Mouse (Mus musculus): ENCODE data around the gene Lrp6. TPM values are rescaled to one million over a fixed set of nuclear protein-coding genes. Genes with fewer than 3 reads are reported as not detected.

Lrp6 gene
- polyA plus RNA-seq, 1 experiment: 17.1 TPM

DNA sequence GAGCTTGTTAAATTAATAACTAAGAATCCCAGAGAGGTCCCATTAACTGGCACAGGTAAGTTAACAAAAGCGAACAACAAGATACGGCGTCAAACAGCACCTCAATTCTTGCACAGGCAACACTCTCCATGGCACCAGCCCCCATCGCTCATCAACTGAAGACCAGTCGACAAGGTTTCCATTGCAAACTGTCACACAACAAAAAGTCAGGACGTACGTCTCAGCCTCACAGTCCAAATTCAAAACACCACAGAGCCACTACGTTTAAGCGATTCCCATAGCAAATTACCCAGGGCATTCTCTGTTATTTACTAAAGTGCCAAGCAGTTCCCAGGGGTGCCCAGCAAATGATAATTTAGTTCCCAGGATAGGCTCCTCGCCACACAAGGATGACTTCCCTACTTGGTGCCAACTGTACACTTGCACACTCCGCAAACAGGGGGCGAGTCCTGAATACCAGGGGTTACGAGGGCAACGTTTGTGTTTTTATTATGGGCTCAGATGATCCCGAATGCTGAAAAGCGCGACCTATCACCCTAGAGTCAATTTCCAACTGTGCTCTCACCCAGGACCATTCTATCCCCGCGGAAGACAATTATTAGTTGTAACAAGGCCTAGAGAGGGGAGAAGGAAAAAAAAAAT is 1.0 kb downstream of the Lrp6 start:
- WGBS: 5% methylated on average over 19 of the region's 19 CpGs
- H3K4me3 ChIP-seq (replicated peaks; ENCODE audit: control insufficient read depth, low read depth, low read length): peak overlapping the region; percentile 57
- TF ChIP-seq POLR2A (IDR thresholded peaks at IDR 0.05; ENCODE audit: borderline replicate concordance, control insufficient read depth, low read depth, low read length): no peak
- TF ChIP-seq CTCF (IDR thresholded peaks at IDR 0.05; ENCODE audit: control insufficient read depth, insufficient read depth, low read length): no peak
- no peak overlapping the region for H3K27ac ChIP-seq (ENCODE audit: control insufficient read depth, insufficient read depth, low read depth, low read length, poor library complexity)
- H3K4me1 ChIP-seq (ENCODE audit: control insufficient read depth, insufficient read depth, low read length): no peaks in the 10 kb centered on the region

- WGBS: 69% methylated on average over 2 of the region's 2 CpGs
- Histone ChIP-seq H3K27ac (ENCODE audit: control insufficient read depth, insufficient read depth, low read depth, low read length, poor library complexity) (no peak overlapping the region), H3K4me3 (replicated peaks; ENCODE audit: control insufficient read depth, low read depth, low read length) (no peak overlapping the region), H3K4me1 (ENCODE audit: control insufficient read depth, insufficient read depth, low read length) (no peaks in the 10 kb centered on the region)
- TF ChIP-seq CTCF (IDR thresholded peaks at IDR 0.05; ENCODE audit: control insufficient read depth, insufficient read depth, low read length): no peak
- TF ChIP-seq POLR2A (IDR thresholded peaks at IDR 0.05; ENCODE audit: borderline replicate concordance, control insufficient read depth, low read depth, low read length): no peak
Measured at GRCm38 (mm10) chr6:134564539-134564938, 2.2 kb downstream of the Lrp6 start.

DNA sequence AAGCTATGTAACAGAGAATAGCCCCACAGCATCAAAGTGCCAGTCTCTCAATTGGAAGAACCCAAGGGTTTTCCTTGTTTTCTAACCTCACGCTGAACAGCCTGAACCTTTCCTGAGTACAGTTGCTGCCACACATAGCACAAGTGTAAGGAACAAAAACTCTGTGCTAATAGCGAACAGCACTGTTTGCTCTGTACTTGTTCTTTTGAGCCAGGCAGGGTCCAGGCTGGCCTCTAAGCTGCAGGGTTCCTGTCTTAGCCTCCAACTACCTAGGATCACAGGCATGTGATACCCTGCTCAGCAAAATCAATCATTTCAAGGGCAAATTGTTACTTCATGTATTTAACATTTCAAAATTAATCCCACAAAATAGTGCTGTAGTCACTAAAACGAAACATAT is 7.1 kb downstream of the Lrp6 start:
- TF ChIP-seq POLR2A (IDR thresholded peaks at IDR 0.05; ENCODE audit: borderline replicate concordance, control insufficient read depth, low read depth, low read length) (no peak), CTCF (IDR thresholded peaks at IDR 0.05; ENCODE audit: control insufficient read depth, insufficient read depth, low read length) (no peak)
- no peak overlapping the region for H3K27ac ChIP-seq (ENCODE audit: control insufficient read depth, insufficient read depth, low read depth, low read length, poor library complexity)
- H3K4me3 ChIP-seq (replicated peaks; ENCODE audit: control insufficient read depth, low read depth, low read length): no peak overlapping the region
- WGBS: 79% methylated on average over 3 of the region's 3 CpGs
- H3K4me1 ChIP-seq (ENCODE audit: control insufficient read depth, insufficient read depth, low read length): peaks cover 2% of the 10 kb centered on the region

DNA sequence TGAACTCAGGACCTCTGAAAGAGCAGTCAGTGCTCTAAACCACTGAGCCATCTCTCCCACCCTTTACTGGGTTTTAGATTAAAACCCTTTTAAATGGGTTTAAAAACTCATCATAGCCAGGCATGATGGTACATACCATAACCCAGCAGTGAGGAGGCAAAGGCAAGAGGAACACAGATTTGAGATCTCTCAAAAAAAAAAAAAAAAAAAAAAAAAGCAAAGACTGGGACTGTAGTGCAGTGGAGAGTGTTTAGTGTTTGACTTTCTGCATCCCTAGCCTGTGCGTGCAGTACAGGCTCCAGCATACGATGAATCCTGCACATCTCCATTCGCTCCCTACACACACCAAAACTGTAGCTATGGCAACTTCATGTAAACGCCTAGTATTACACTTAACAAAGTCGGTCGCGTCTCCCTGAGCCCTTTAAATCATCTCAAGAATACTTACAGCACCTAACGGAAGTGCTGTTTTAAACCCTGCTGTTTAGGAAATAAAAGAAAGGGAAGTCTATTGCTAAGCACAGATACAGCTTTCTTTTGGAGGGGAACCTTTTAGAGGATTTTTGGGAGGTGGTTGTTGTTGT is 8.1 kb downstream of the Lrp6 start:
- Histone ChIP-seq H3K4me1 (ENCODE audit: control insufficient read depth, insufficient read depth, low read length) (peaks cover 2% of the 10 kb centered on the region), H3K27ac (ENCODE audit: control insufficient read depth, insufficient read depth, low read depth, low read length, poor library complexity) (no peak overlapping the region), H3K4me3 (replicated peaks; ENCODE audit: control insufficient read depth, low read depth, low read length) (no peak overlapping the region)
- 6% methylated on average over 8 of the region's 8 CpGs for WGBS
- TF ChIP-seq CTCF (IDR thresholded peaks at IDR 0.05; ENCODE audit: control insufficient read depth, insufficient read depth, low read length): no peak
- TF ChIP-seq POLR2A (IDR thresholded peaks at IDR 0.05; ENCODE audit: borderline replicate concordance, control insufficient read depth, low read depth, low read length): no peak

GRCm38 (mm10) chr6:134557043-134557442 is 9.7 kb downstream of the Lrp6 start:
- TF ChIP-seq POLR2A (IDR thresholded peaks at IDR 0.05; ENCODE audit: borderline replicate concordance, control insufficient read depth, low read depth, low read length) (no peak), CTCF (IDR thresholded peaks at IDR 0.05; ENCODE audit: control insufficient read depth, insufficient read depth, low read length) (no peak)
- Histone ChIP-seq H3K4me3 (replicated peaks; ENCODE audit: control insufficient read depth, low read depth, low read length) (no peak overlapping the region), H3K27ac (ENCODE audit: control insufficient read depth, insufficient read depth, low read depth, low read length, poor library complexity) (no peak overlapping the region), H3K4me1 (ENCODE audit: control insufficient read depth, insufficient read depth, low read length) (peaks cover 2% of the 10 kb centered on the region)
- WGBS: 77% methylated on average over 1 of the region's 1 CpGs

- 57% methylated on average over 7 of the region's 7 CpGs for WGBS
- Histone ChIP-seq H3K4me3 (replicated peaks; ENCODE audit: control insufficient read depth, low read depth, low read length) (no peak overlapping the region), H3K4me1 (ENCODE audit: control insufficient read depth, insufficient read depth, low read length) (peaks cover 2% of the 10 kb centered on the region), H3K27ac (ENCODE audit: control insufficient read depth, insufficient read depth, low read depth, low read length, poor library complexity) (no peak overlapping the region)
- TF ChIP-seq CTCF (IDR thresholded peaks at IDR 0.05; ENCODE audit: control insufficient read depth, insufficient read depth, low read length) (no peak), POLR2A (IDR thresholded peaks at IDR 0.05; ENCODE audit: borderline replicate concordance, control insufficient read depth, low read depth, low read length) (no peak)
Measured at GRCm38 (mm10) chr6:134556185-134556950, 10.4 kb downstream of the Lrp6 start.

- H3K27ac ChIP-seq (ENCODE audit: control insufficient read depth, insufficient read depth, low read depth, low read length, poor library complexity): no peak overlapping the region
- TF ChIP-seq POLR2A (IDR thresholded peaks at IDR 0.05; ENCODE audit: borderline replicate concordance, control insufficient read depth, low read depth, low read length) (no peak), CTCF (IDR thresholded peaks at IDR 0.05; ENCODE audit: control insufficient read depth, insufficient read depth, low read length) (no peak)
- H3K4me1 ChIP-seq (ENCODE audit: control insufficient read depth, insufficient read depth, low read length): peaks cover 2% of the 10 kb centered on the region
- no peak overlapping the region for H3K4me3 ChIP-seq (replicated peaks; ENCODE audit: control insufficient read depth, low read depth, low read length)
- 84% methylated on average over 3 of the region's 3 CpGs for WGBS
Measured at GRCm38 (mm10) chr6:134555178-134555577, 11.6 kb downstream of the Lrp6 start.

DNA sequence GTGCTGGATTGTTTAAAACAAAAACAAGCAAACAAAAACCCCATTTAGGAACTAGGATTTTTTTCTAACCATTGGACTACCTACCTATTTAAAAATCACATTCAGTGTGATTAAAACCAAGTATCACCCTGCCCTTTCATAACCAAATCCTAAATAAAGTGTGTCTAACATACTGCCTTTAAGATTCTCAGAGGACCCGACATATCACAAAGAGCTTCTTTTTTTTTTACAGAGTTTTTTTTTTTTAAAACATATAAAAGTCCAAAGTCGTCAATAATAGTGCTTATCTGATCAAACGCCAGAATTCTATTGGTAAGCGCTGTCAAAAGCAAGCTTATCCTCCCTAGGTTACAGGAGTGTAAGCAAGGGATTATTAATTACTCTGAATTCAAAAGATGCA is 12.5 kb downstream of the Lrp6 start:
- Histone ChIP-seq H3K27ac (ENCODE audit: control insufficient read depth, insufficient read depth, low read depth, low read length, poor library complexity) (no peak overlapping the region), H3K4me3 (replicated peaks; ENCODE audit: control insufficient read depth, low read depth, low read length) (no peak overlapping the region), H3K4me1 (ENCODE audit: control insufficient read depth, insufficient read depth, low read length) (peaks cover 2% of the 10 kb centered on the region)
- 78% methylated on average over 4 of the region's 4 CpGs for WGBS
- no peak for TF ChIP-seq POLR2A (IDR thresholded peaks at IDR 0.05; ENCODE audit: borderline replicate concordance, control insufficient read depth, low read depth, low read length)
- TF ChIP-seq CTCF (IDR thresholded peaks at IDR 0.05; ENCODE audit: control insufficient read depth, insufficient read depth, low read length): no peak

Measured in bone marrow, adult 2 months (tissue).